Mouse (Mus musculus) embryo, embryonic 10.5 days (tissue): ENCODE results near the gene Fcgr2b.
"Not testable (repeated sequence)": the region's sequence is repeated elsewhere in the genome, so short reads cannot be mapped to it uniquely, and the experiment has no call there.

Experiments
- DNase-seq: peaks from one replicate; pipeline ENCODE4 v3.0.0-alpha.2; 2015; ENCODE audit warnings: low spot score

Gene Fcgr2b

GRCm38 (mm10) chr1:170975751-170976161 lies 591 bp downstream of the Fcgr2b start:
- no peak for DNase-seq

GRCm38 (mm10) chr1:170975350-170975749 lies 997 bp downstream of the Fcgr2b start:
- not testable (repeated sequence) for DNase-seq

DNA sequence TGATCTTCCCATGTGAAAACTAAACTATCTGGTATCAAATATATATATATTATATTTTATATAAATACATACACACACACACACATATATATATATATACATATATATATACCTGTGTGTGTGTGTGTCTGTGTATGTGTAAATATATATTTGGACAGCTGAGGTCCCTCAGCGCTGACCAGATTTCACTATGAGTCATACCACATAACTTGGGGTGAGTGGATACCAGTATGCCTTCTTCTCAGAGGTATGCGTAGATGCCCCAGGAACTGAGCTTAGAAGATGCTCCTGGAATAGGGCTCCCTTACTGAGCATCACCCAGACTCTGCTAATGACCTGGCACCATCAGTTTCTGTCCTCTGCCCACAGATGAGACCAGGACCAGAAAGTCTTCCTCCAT lies 1.6 kb downstream of the Fcgr2b start:
- no peak for DNase-seq

- no peak for DNase-seq
Measured at GRCm38 (mm10) chr1:170974171-170974570, 2.2 kb downstream of the Fcgr2b start.

- no peak for DNase-seq
Measured at GRCm38 (mm10) chr1:170972936-170973335, 3.4 kb downstream of the Fcgr2b start.

- DNase-seq, result no peak
Measured at GRCm38 (mm10) chr1:170972494-170972893, 3.9 kb downstream of the Fcgr2b start.

- DNase-seq, result no peak
Measured at GRCm38 (mm10) chr1:170968576-170968975, 7.8 kb downstream of the Fcgr2b start.

- no peak for DNase-seq
Measured at GRCm38 (mm10) chr1:170967581-170967980, 8.8 kb downstream of the Fcgr2b start.

DNA sequence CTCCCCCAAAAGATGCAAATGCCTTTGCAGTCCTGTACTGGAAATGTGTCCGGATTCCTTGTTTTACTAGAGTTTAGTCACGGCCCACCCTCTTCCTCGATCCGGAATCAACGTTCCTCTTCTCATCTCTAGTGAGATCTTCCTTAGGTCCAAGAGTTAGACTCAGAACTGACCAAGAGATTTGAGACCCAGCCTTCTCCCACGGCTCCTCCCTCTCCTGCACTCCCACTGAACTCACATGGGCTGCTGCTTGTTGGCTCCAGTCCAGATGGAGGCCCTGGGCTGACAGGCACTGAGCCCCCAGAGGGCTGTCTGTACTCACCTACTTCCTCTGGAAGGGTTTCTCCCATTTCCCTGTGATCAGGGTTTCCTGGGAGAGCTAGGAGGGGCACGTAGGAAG lies 13.3 kb downstream of the Fcgr2b start:
- no peak for DNase-seq

- DNase-seq, result no peak
Measured at GRCm38 (mm10) chr1:170962301-170962700, 14.0 kb downstream of the Fcgr2b start.

- no peak for DNase-seq
Measured at GRCm38 (mm10) chr1:170961101-170961500, 15.2 kb downstream of the Fcgr2b start.

DNA sequence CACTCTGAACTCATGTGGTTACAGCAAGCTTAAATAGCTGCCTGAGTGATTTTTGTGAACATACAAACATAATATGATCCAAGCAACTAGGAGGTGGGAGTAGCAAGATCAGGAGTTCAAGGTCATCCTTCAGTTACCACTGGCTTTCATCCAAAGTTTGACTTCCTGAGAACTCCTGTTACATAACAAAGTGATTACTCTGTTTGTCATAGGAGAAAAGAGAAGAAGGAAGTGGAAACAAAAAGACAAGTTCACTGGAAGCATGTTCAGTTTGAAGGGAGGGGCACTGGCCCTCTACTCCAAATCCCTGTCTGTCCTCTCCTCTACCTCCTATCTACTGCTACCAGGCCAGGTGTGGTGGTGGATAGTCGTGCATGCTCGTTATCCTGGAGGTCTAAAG lies 16.6 kb downstream of the Fcgr2b start:
- DNase-seq, result no peak

- no peak for DNase-seq
Measured at GRCm38 (mm10) chr1:170958225-170958624, 18.1 kb downstream of the Fcgr2b start.

- no peak for DNase-seq
Measured at GRCm38 (mm10) chr1:170953192-170953591, 23.2 kb downstream of the Fcgr2b start.

DNA sequence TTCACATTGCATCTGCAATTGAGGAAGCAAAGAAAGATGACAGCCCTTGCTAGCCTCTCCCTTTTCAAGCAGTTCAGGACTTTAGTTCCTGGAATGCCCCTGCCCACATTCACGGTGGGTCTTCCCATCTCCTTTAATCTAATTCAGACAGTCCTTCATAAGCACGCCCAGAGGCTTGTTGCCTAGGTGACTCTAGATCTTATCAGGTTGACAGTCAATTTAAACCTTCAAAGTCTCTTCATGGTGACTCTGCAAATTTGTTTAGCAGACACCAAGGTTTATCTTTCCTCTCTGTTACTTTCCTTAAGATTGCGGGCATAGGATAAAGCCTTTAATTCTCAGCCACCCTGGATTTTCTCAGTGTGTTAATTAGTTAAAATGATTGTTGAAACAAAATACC lies 25.6 kb downstream of the Fcgr2b start:
- DNase-seq, result no peak

DNA sequence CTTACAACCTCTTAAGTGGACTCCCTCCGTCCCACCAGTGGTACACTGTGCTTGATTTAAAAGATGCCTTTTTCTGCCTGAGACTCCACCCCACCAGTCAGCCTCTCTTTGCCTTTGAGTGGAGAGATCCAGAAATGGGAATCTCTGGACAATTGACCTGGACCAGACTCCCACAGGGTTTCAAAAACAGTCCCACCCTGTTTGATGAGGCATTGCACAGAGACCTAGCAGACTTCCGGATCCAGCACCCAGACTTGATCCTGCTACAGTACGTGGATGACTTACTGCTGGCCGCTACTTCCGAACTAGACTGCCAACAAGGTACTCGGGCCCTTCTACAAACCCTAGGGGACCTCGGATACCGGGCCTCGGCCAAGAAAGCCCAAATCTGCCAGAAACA lies 31.4 kb downstream of the Fcgr2b start:
- not testable (repeated sequence) for DNase-seq

DNA sequence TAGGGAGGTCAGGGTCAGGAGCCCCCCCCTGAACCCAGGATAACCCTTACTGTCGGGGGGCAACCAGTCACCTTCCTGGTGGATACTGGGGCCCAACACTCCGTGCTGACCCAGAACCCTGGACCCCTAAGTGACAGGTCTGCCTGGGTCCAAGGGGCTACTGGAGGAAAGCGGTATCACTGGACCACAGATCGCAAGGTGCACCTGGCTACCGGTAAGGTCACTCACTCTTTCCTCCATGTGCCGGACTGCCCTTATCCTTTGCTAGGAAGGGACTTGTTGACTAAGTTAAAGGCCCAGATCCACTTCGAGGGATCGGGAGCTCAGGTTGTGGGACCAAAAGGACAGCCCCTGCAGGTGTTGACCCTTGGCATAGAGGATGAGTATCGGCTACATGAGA lies 32.2 kb downstream of the Fcgr2b start:
- not testable (repeated sequence) for DNase-seq

GRCm38 (mm10) chr1:170939255-170939654 lies 37.1 kb downstream of the Fcgr2b start:
- DNase-seq, result no peak

GRCm38 (mm10) chr1:170934383-170934782 lies 42.0 kb downstream of the Fcgr2b start:
- DNase-seq, result no peak

GRCm38 (mm10) chr1:170933940-170934339 lies 42.4 kb downstream of the Fcgr2b start:
- DNase-seq, result no peak

DNA sequence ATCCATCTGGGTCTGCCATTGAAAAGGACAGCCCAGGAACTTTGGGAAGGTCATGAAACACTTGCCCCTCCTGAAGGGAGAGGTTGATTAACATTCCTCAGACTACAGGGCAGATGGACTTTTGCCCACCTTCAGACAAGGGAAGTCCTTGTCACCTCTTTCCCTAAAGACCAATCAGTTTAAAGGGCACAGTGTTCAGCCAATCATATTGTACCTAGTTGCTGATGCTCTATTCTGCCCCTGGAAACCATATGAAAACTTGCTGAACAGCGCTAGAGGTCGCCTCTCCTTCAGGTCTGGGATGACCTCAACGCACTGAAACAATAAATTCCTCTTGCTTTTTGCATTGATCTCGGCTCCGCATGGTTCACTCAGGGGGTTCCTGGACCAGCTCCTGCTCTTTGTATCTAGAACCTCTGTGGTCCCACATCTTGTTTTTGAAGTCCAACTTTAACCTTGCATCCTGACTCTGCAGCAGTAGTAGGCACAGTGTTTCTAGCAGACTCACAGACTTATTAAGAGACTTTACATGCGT lies 42.9 kb downstream of the Fcgr2b start:
- DNase-seq, result no peak

DNA sequence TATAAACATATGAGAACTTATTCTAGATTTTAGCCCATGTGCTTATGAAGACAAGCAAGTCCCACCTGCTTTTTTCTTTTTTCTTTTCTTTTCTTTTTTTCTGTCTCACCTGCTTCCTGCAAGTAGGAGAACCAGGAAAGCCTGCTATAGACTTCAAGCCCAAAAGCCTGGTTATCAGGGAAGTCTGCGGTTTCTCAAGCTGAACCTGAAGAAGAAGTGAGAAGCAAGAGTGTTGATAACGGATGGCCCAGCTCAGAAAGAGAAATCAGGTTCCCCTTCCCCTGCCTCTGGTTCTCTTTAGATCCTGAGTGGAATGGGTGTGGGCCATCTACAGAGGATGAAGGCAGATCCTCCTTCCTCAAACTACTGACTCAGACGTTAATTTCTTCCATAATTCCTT lies 44.3 kb downstream of the Fcgr2b start:
- DNase-seq, result no peak

- DNase-seq, result no peak
Measured at GRCm38 (mm10) chr1:170929245-170929644, 47.1 kb downstream of the Fcgr2b start.

- no peak for DNase-seq
Measured at GRCm38 (mm10) chr1:170928467-170928866, 47.9 kb downstream of the Fcgr2b start.

DNA sequence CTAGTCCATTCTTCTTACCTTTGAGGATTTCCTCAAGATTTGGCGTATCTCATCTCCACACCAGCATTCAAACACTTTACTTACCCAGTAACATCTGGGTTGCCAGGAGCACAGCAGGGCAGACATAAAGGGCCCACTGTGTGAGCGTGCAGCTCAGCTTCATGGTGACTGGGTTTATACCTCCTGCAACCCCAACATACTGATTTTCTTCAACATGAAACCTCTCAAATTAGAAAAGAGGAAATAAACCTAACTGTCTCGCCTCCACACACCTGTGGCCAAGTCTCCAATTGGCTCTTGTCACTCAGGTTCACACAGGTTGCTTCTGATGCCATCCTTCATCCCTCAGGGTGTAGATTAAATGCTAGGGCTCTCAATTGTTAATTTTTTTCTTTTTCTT lies 49.0 kb downstream of the Fcgr2b start, which contains the start of gene Fcrla:
Gene Fcrla, minus strand, starts transcription at position 206 of the 400 bp plus-strand sequence.
- no peak for DNase-seq
